Mouse (Mus musculus): ENCODE data around the gene 2310011J03Rik.
"Not testable (repeated sequence)": the region's sequence is repeated elsewhere in the genome, so short reads cannot be mapped to it uniquely, and the experiment has no call there.

2310011J03Rik gene

GRCm38 (mm10) chr10:80320340-80320760 is at the start of gene 2310011J03Rik:
Gene 2310011J03Rik (minus strand): TSS chr10:80320537.
- in situ Hi-C loops (cut with MboI, MseI) = no loop called here

- in situ Hi-C loops (cut with MboI, MseI) = no loop called here
These were observed 48.1 kb upstream of the 2310011J03Rik start for GRCm38 (mm10) chr10:80368392-80368791.

- in situ Hi-C loops (cut with MboI, MseI) = no loop called here
These were observed 47.6 kb upstream of the 2310011J03Rik start for GRCm38 (mm10) chr10:80367954-80368353.

GRCm38 (mm10) chr10:80365736-80366135 is 45.4 kb upstream of the 2310011J03Rik start:
- in situ Hi-C loops (cut with MboI, MseI) = no loop called here

GRCm38 (mm10) chr10:80363734-80364133 is 43.4 kb upstream of the 2310011J03Rik start:
- in situ Hi-C loops (cut with MboI, MseI) = no loop called here

- in situ Hi-C loops (cut with MboI, MseI) = no loop called here
These were observed 37.8 kb upstream of the 2310011J03Rik start for GRCm38 (mm10) chr10:80357994-80358639.

- in situ Hi-C loops (cut with MboI, MseI) = no loop called here
These were observed 37.0 kb upstream of the 2310011J03Rik start for GRCm38 (mm10) chr10:80357336-80357735.

GRCm38 (mm10) chr10:80356737-80357136 is 36.4 kb upstream of the 2310011J03Rik start:
- in situ Hi-C loops (cut with MboI, MseI) = no loop called here

- in situ Hi-C loops (cut with MboI, MseI) = no loop called here
These were observed 35.8 kb upstream of the 2310011J03Rik start, which contains the start of gene Plk5 for GRCm38 (mm10) chr10:80356001-80356682. Gene Plk5 (plus strand): TSS chr10:80356459.

GRCm38 (mm10) chr10:80355431-80355830 is 35.1 kb upstream of the 2310011J03Rik start:
- in situ Hi-C loops (cut with MboI, MseI) = no loop called here

GRCm38 (mm10) chr10:80352727-80353126 is 32.4 kb upstream of the 2310011J03Rik start:
- in situ Hi-C loops (cut with MboI, MseI) = no loop called here

GRCm38 (mm10) chr10:80351896-80352295 is 31.6 kb upstream of the 2310011J03Rik start:
- in situ Hi-C loops (cut with MboI, MseI) = no loop called here

- in situ Hi-C loops (cut with MboI, MseI) = no loop called here
These were observed 30.0 kb upstream of the 2310011J03Rik start for GRCm38 (mm10) chr10:80350292-80350691.

- in situ Hi-C loops (cut with MboI, MseI) = no loop called here
These were observed 28.6 kb upstream of the 2310011J03Rik start for GRCm38 (mm10) chr10:80348981-80349380.

- in situ Hi-C loops (cut with MboI, MseI) = no loop called here
These were observed 28.0 kb upstream of the 2310011J03Rik start, which contains the start of gene Adamtsl5 for GRCm38 (mm10) chr10:80348244-80348781. Gene Adamtsl5 (minus strand): TSS chr10:80348412.

GRCm38 (mm10) chr10:80347514-80347967 is 27.2 kb upstream of the 2310011J03Rik start:
- in situ Hi-C loops (cut with MboI, MseI) = no loop called here

- in situ Hi-C loops (cut with MboI, MseI) = not testable (repeated sequence)
These were observed 25.6 kb upstream of the 2310011J03Rik start for GRCm38 (mm10) chr10:80345929-80346328.

- in situ Hi-C loops (cut with MboI, MseI) = no loop called here
These were observed 24.8 kb upstream of the 2310011J03Rik start for GRCm38 (mm10) chr10:80345122-80345521.

- in situ Hi-C loops (cut with MboI, MseI) = no loop called here
These were observed 23.9 kb upstream of the 2310011J03Rik start for GRCm38 (mm10) chr10:80344131-80344661.

GRCm38 (mm10) chr10:80343425-80343895 is 23.1 kb upstream of the 2310011J03Rik start:
- in situ Hi-C loops (cut with MboI, MseI) = no loop called here

- in situ Hi-C loops (cut with MboI, MseI) = no loop called here
These were observed 22.6 kb upstream of the 2310011J03Rik start for GRCm38 (mm10) chr10:80342749-80343424.
